Comparison of ENCODE assay signal across 27 mouse cellular contexts in the genomic region with DNA sequence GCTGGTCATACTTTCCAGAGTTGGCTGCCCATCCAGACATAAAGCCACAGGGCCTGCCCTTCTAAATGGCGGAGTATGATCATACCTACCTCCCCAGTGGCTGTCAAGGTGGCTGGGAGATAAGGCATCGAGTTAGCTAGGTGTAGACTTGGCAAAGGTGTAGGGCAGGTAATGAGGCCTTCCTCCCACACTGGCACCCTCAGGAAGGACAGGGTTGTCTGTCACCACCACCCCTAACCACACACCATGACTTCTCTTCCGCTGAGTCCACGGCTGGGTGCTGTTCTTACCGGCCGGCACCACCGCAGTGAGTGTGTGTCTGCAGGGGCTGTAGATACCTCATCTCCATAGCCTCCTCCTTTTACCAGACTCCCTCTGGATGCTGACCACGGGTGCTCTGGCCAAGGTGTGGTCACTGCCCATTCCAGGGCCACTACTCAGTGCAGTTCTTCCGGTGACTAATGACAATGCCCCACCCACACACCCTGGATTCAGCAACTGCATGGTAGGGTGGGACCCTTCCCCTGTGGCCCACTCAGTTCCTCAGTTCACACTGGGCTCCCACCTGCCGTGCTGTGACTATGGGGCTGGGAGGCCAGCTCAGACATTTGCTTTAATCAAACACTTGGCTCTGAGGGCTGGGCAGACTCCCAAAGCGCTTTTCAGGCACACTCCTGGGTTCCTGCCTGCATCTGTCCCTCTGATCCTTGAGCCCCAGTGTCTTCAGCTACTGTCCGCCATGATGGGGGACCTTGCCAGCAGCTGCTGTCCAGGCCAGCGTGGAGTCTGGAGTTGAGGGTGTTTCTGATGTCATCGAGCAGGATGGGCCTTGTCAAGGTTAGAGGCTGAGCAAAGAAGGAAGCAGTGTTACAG. TPM values are rescaled to one million over a fixed set of nuclear protein-coding genes. Genes with fewer than 3 reads are reported as not detected.
A peak's percentile ranks its signal among the peaks of the same experiment; 100 is the strongest.
DNase-seq lines count a peak whose midpoint lies in the region; ATAC-seq and TF ChIP-seq lines count a peak whose summit lies in the region.
"Had no signal": no experiment of that assay in that cellular context is flagged by ENCODE, and none has a peak within 500 bp of the region (broad histone marks: within the 10 kb centered on the region; RNA-seq: fewer than 3 reads in every experiment).

No protein-coding gene starts in this region.

- H3K79me2 ChIP-seq in C2C12 (ENCODE audit: control insufficient read depth, insufficient read depth): peaks cover 29% of the 10 kb centered on the region

- peak overlapping the region; percentile 40 for H3K4me3 ChIP-seq in C2C12 (ENCODE audit: insufficient read depth, poor library complexity, severe bottlenecking)
- H3K4me3 ChIP-seq: embryonic facial prominence, embryonic 10.5 days; hindbrain, embryonic 15.5 days; midbrain, embryonic 15.5 days; neural tube, embryonic 13.5 days had no signal

- TF ChIP-seq CTCF in C2C12 (IDR thresholded peaks at IDR 0.05; ENCODE audit: control insufficient read depth, insufficient read depth, insufficient read length): no peak

- DNase-seq in lung, postnatal 10 days: peak; percentile 54
- DNase-seq in lung, postnatal 14 days: no peak
- no peak for DNase-seq in right cerebral cortex, postnatal 10 days (ENCODE audit: low spot score in 2 of 2)
- DNase-seq in ovary, adult 18-20 months (ENCODE audit: low spot score): no peak
- DNase-seq: adrenal gland, postnatal 10 days; cerebellum, adult 11-12 months; heart, postnatal 14 days; kidney, adult 11 months; kidney, postnatal 14 days; lung, adult 2 months; right cerebral cortex, postnatal 4 days; thymus, postnatal 25 days had no signal

- peak; percentile 31 for ATAC-seq in activated CD4-positive, CD25-positive, alpha-beta regulatory T cell, adult 4 months
- ATAC-seq in neutrophil, adult 5-6 weeks (ENCODE audit: extremely low read depth, insufficient number of reproducible peaks, low FRiP score, poor library complexity, severe bottlenecking): peak; percentile 33
- ATAC-seq: forebrain, embryonic 14.5 days; midbrain, embryonic 15.5 days had no signal

- no peaks in the 10 kb centered on the region for H3K27me3 ChIP-seq in C2C12 (ENCODE audit: control insufficient read depth, insufficient read depth, insufficient read length)
- H3K27me3 ChIP-seq: hindbrain, embryonic 15.5 days had no signal

- H3ac ChIP-seq in C2C12 (ENCODE audit: control insufficient read depth, insufficient read length, low read depth): peak overlapping the region; percentile 7

- H3K36me3 ChIP-seq in C2C12 (ENCODE audit: control insufficient read depth, insufficient read depth): no peaks in the 10 kb centered on the region
- H3K36me3 ChIP-seq: hindbrain, embryonic 15.5 days; midbrain, embryonic 15.5 days; neural tube, embryonic 13.5 days had no signal

- H3K79me3 ChIP-seq in C2C12 (ENCODE audit: low read depth): peaks cover 6% of the 10 kb centered on the region

TF ChIP-seq in C2C12, 6 proteins besides CTCF, POLR2A, EP300 and RAD21:
- peak; percentile 67 for TF ChIP-seq MYOD1 (IDR thresholded peaks at IDR 0.05; ENCODE audit: control insufficient read depth, insufficient read length, low read depth)
- no peak for TF ChIP-seq CEBPB (IDR thresholded peaks at IDR 0.05; ENCODE audit: low read depth)
- peak; percentile 12 for TF ChIP-seq MAX (IDR thresholded peaks at IDR 0.05)
- no peak for TF ChIP-seq MYOG (IDR thresholded peaks at IDR 0.05; ENCODE audit: control insufficient read depth, extremely low read depth, insufficient read length)
- TF ChIP-seq FOSL1 (IDR thresholded peaks at IDR 0.05; ENCODE audit: insufficient read depth, low read length, poor library complexity, severe bottlenecking): peak; percentile 75
- TF ChIP-seq USF1 (IDR thresholded peaks at IDR 0.05; ENCODE audit: low read depth): no peak
TF ChIP-seq in C2C12: peak in this region for 3.

RNA-seq across cellular contexts. Expression of a gene that starts 0.9 kb away (rescaled TPM):
- polyA plus RNA-seq in C2C12 (2012; fragmentation: generic; extraction: Trizol): 4.1 TPM
- under 1 TPM; 0.47 to 0.48 TPM for polyA plus RNA-seq in activated CD4-positive, CD25-positive, alpha-beta regulatory T cell, adult 4 months (2017; shearing (Covaris generic))
- total RNA-seq in neutrophil, adult 5-6 weeks (2017): 2.6 and 2.8 TPM in 2 replicates
- total RNA-seq: adrenal gland, postnatal 10 days; ES-E14; gastrocnemius, postnatal 4 days; heart, postnatal 14 days; left cerebral cortex, postnatal 14 days; megakaryocyte progenitor cell, adult 5-6 weeks had no signal
- polyA plus RNA-seq: heart, embryonic 11.5 days; hindbrain, embryonic 15.5 days; liver, embryonic 11.5 days; stomach, embryonic 16.5 days had no signal

RNA-seq across cellular contexts. Expression of a gene that starts 34.5 kb away (rescaled TPM):
- 1.1 TPM for polyA plus RNA-seq in C2C12 (2012; fragmentation: generic; extraction: Trizol)
- polyA plus RNA-seq in activated CD4-positive, CD25-positive, alpha-beta regulatory T cell, adult 4 months (2017; shearing (Covaris generic)): not detected
- total RNA-seq in neutrophil, adult 5-6 weeks (2017): not detected in 2 replicates
- total RNA-seq: megakaryocyte progenitor cell, adult 5-6 weeks had no signal
- polyA plus RNA-seq: heart, embryonic 11.5 days had no signal
